Mouse (Mus musculus) lung, adult 2 months (tissue): ENCODE measurements around the gene Fkbp1b. TPM values are rescaled to one million over a fixed set of nuclear protein-coding genes. Genes with fewer than 3 reads are reported as not detected.

Experiments used
- DNase-seq: peaks from one replicate; pipeline ENCODE4 v3.0.0; 2022
- H3K4me1 ChIP-seq: fragments of 200-500 bp; 2 replicates; pipeline ENCODE4 v1.6.1; 2011; ENCODE audit warnings: low read length; ENCODE audit not compliant: control insufficient read depth, insufficient read depth
- H3K4me3 ChIP-seq: fragments of 200-500 bp; replicated peaks from 2 replicates; pipeline ENCODE3; 2011; ENCODE audit warnings: low read depth, mild to moderate bottlenecking, control low read depth, low read length; ENCODE audit errors: extremely low read depth
- CTCF ChIP-seq: fragments of 200-500 bp; IDR thresholded peaks from 2 replicates; pipeline ENCODE4 v1.5.1; 2011; ENCODE audit warnings: mild to moderate bottlenecking, low read length, control low read depth; ENCODE audit not compliant: insufficient read depth
- POLR2A ChIP-seq: fragments of 200-500 bp; IDR thresholded peaks from 2 replicates; pipeline ENCODE4 v1.6.1; 2011; ENCODE audit warnings: low read depth, mild to moderate bottlenecking, control low read depth, low read length, borderline replicate concordance; ENCODE audit errors: extremely low read depth
- WGBS: fragments of 180-500 bp; shearing (Covaris S2); methylation state at CpG from one replicate; pipeline ENCODE4 v1.1.7; 2018; 5-methylcytosine and 5-hydroxymethylcytosine counted together
- polyA plus RNA-seq: library from polyadenylated mRNA; depleted of rRNA; stranded (reverse); fragments of >200 nt; gene quantifications from 2 replicates; pipeline ENCODE4 v1.2.3, GENCODE M21; 2012

Fkbp1b gene
- polyA plus RNA-seq, 1 experiment = 14.4 TPM

DNA sequence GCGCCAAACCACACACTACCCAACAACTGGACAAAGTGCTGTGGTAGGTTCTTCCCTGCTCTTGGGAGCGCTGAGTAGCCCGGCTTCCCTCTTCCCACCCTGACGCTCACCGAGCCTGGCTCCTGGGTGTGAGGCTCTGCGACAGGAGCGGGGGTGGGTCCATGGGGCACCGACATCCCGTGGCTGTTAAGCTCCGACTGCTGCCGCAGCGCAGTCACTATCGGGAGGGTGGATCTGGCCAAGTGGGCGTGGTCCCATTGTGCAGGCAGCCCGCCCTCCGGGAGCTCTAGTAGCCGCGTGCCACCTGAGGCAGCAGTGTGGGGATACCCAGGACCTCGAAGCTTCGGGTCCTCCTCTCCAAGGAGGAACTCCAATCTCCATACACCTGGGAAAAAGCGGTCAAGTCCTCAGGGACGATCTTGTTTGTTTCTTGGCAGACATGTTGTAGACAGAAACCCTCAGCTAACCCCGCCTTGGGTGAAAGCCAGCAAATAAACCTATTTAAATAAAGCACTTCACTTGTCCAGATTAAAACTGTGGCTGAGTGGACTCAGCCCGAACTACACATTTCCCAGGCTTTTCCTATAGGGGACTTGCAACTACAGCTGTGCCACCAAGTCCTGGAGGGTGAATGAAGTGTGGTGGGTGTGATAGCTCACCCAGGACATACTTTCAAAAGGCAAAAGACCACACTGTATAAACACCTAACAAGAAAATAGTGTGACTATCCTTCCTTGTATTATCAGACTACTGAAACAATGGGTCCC lies 33.0 kb upstream of the Fkbp1b start, which contains the start of gene Mfsd2b:
Mfsd2b (minus strand) TSS at position 199 of the 767 bp plus-strand sequence.
- peaks cover 6% of the 10 kb centered on the region for H3K4me1 ChIP-seq
- H3K4me3 ChIP-seq = peak within 1 kb of the TSS; percentile 32
- peak; percentile 71 for DNase-seq
- 2% methylated on average over 24 of the region's 24 CpGs for WGBS
- TF ChIP-seq CTCF (no peak), POLR2A (no peak)

DNA sequence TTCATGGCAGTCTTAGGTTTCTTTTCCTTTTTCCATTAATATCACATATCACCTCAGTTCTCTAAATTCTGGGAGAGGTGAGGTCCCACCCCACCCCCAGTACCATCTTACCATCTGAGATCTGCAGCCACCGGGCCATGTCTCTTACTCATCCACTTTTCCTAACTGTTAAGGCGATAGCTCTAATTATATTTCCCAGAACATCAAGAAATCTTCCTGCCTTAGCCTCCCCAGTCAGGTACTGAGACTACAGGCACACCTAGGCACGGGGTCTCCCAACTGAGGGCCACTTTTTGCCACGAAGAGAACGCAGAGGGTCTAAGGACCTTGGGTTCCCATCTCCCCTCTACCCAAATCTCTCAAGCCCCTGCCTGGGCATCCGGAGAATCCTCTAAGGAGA lies 32.1 kb upstream of the Fkbp1b start:
- WGBS = 75% methylated on average over 6 of the region's 6 CpGs
- no peak for DNase-seq
- H3K4me1 ChIP-seq = peaks cover 6% of the 10 kb centered on the region
- no peak overlapping the region for H3K4me3 ChIP-seq
- no peak for TF ChIP-seq POLR2A
- TF ChIP-seq CTCF = no peak

DNA sequence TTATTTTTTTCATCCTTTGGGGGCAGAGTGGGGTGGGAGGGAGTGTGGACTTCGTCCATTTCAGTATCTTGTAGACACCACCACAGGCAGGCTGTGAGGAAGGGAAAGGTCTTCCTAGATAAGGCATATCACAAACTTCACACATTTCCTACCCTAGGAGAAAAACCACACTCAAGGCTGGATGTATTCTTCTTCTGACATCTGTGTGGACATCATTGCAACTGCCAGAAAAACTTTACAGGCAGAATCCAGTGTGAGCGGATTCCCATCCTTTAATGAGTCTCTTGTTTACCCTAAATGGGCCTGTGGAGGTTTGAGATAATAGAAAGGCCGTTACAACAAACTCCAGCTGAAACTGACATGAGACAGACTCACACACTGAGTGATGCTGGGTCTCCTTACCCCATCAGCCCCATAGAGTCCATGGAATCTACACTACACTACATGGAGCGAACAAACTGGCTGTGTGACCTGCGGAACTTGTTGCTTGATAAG lies 31.6 kb upstream of the Fkbp1b start:
- no peak for DNase-seq
- no peak overlapping the region for H3K4me3 ChIP-seq
- WGBS = 72% methylated on average over 5 of the region's 5 CpGs

DNA sequence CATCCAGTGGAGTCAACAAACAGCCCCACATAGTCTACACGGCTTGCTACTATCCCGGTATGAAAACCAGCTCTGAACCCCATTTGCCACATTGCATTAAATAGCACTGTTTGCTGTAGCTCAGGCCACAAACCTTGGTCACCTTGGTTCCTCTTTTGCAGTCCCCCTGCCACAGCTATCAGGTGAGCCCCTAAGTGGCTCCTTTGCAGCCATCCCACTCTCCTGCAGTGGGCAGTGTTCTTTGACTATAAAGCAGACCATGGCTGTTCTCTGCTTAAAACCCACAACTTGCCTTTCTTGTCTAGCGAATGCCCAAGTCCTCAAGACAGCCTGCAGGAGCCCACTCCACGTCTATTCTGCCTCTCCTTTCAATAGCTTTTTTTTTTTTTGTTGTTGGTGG lies 30.9 kb upstream of the Fkbp1b start:
- no peak for DNase-seq
- Histone ChIP-seq H3K4me1 (peaks cover 6% of the 10 kb centered on the region), H3K4me3 (no peak overlapping the region)
- 60% methylated on average over 4 of the region's 4 CpGs for WGBS
- TF ChIP-seq POLR2A = no peak
- no peak for TF ChIP-seq CTCF

More for the DNA sequence above, 31.6 kb upstream of the Fkbp1b start:
- no peak for TF ChIP-seq CTCF
- TF ChIP-seq POLR2A = no peak
- H3K4me1 ChIP-seq = peaks cover 6% of the 10 kb centered on the region

DNA sequence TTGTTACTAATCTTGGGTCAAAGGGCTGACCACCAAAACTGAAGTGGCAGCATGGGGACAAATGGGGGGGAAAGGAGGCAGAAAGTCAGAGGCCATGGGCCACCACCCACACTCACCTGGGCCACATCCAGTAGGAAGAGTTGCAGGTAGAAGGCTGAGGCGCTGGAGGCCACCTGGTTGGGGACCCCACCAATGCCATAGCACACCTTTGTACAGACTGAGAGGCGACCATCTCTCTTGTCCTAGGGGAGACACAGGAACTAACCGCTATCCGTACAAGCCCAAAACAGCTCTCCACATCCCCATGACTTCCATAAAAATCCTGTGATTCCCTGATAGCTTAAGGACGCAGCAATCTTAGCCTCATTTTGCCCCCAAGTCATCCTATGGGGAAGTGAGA lies 29.9 kb upstream of the Fkbp1b start:
- WGBS = 94% methylated on average over 5 of the region's 5 CpGs
- H3K4me1 ChIP-seq = peaks cover 6% of the 10 kb centered on the region
- no peak overlapping the region for H3K4me3 ChIP-seq
- DNase-seq = no peak
- TF ChIP-seq POLR2A (no peak), CTCF (no peak)

DNA sequence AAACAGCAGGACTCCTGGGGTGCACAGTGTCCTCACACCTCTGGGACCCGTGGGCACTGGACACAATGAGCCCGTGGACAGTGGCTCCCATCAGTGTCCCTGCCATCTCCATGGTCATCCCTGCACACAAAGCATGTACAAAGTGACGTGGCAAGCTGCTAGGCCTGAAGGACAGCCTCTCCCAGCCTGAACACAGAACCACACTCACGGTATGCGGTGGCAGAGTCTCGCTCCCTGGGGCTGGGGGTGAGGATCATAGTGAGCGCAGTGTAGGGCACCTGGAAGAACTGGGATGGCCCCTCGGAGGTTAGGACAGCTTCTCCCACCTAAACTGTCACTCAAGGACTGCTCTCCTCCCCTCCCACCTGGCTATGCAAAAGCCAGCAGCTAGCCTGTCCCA lies 27.5 kb upstream of the Fkbp1b start:
- H3K4me3 ChIP-seq = no peak overlapping the region
- peaks cover under 1% of the 10 kb centered on the region for H3K4me1 ChIP-seq
- TF ChIP-seq POLR2A (no peak), CTCF (no peak)
- no peak for DNase-seq
- WGBS = 85% methylated on average over 8 of the region's 8 CpGs

DNA sequence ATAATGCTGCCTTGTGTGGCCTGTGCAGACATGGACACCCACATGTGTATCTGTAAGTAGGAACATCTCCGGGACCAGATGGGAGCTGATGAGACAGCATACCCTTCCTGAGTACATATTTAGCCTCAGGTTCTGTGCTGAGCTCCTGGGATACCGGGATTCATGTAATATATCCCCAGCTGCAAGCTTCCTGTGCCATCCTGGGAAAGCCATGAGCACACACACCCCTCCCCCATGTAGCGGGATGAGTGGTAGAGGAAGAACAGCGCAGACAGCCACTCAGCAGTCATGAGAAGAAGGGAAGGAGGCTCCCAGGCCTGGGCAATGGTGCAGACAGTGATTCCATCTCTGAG lies 22.9 kb upstream of the Fkbp1b start:
- TF ChIP-seq CTCF = no peak
- no peak for TF ChIP-seq POLR2A
- no peaks in the 10 kb centered on the region for H3K4me1 ChIP-seq
- 67% methylated on average over 4 of the region's 4 CpGs for WGBS
- no peak overlapping the region for H3K4me3 ChIP-seq
- DNase-seq = no peak

DNA sequence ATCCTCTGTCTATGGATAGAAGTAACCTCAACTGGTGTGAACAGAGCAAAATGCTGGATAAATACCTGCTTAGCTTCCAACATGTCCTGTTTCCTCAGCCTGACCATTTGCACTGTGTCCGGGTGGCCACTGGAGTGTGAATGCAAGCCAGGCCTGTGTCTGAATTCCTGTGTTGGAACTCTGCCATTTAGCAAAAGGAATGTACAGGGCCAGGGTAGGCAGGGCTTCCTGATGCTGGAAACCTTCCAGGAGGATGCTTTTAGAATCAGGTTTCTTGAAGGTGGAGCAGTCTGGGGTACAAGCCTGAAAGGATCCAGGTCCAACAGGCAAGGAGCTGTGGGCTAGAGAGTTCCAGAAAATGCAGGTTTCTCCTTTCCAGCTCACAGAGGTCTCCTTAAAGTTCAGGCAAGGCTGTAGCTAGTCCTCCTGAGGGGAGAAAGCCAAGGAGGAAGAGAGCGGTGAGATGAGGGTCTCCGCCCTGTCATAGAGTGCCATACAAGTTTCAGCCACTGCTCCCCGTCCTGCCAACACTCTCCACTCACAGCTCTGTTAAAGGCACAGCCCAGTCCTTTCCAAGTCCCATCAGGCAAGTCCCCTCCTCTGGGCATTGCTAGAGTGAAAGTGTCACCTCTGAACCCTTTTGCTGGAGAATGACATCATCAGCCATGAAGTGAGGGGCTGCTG lies 22.4 kb upstream of the Fkbp1b start:
- no peak for DNase-seq
- TF ChIP-seq POLR2A (no peak), CTCF (no peak)
- Histone ChIP-seq H3K4me1 (no peaks in the 10 kb centered on the region), H3K4me3 (no peak overlapping the region)
- 43% methylated on average over 4 of the region's 4 CpGs for WGBS

DNA sequence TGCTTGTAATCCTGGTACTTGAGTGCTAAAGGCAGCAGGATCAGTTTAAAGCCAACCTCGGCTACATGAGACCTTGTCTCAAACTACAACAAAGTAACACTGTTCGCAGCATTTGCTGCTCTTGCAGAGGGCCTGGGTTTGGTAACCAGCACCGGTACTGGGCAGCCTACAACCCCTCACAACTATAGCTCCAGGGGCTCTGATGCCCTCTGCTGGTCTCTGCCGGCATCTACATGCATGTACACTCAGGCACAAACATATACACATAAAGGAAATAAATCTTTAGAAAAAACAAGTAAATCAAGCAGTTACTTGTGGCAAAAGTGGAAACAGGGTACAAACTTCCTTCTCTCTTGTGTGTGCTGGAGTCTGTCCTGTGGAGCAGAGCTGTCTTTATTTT lies 21.3 kb upstream of the Fkbp1b start:
- 88% methylated on average over 4 of the region's 4 CpGs for WGBS
- no peak for TF ChIP-seq POLR2A
- Histone ChIP-seq H3K4me3 (no peak overlapping the region), H3K4me1 (no peaks in the 10 kb centered on the region)
- no peak for DNase-seq
